Mouse (Mus musculus) forebrain, embryonic 16.5 days (tissue): ENCODE results near the gene Exd2. TPM values are rescaled to one million over a fixed set of nuclear protein-coding genes. Genes with fewer than 3 reads are reported as not detected.

Experiments used
- ATAC-seq: fragments of 200-750 bp; cut with Nextera tagmentation; 2 replicates; pipeline ENCODE4 v1.8.0; 2017; ENCODE audit warnings: mild to moderate bottlenecking, moderate library complexity
- H3K27ac ChIP-seq: fragments of 300-500 bp; sonication (generic); 2 replicates; pipeline ENCODE4 v1.5.1; 2014; ENCODE audit warnings: low read length, control low read depth
- H3K27me3 ChIP-seq: fragments of 300-500 bp; sonication (generic); replicated peaks from 2 replicates; pipeline ENCODE4 v1.6.1; 2014; ENCODE audit warnings: low read length; ENCODE audit not compliant: control insufficient read depth, insufficient read depth
- H3K36me3 ChIP-seq: fragments of 300-500 bp; sonication (generic); 2 replicates; pipeline ENCODE4 v1.6.1; 2014; ENCODE audit not compliant: control insufficient read depth, insufficient read depth
- H3K4me1 ChIP-seq: fragments of 300-500 bp; sonication (generic); replicated peaks from 2 replicates; pipeline ENCODE4 v1.6.1; 2014; ENCODE audit warnings: low read length; ENCODE audit not compliant: control insufficient read depth, insufficient read depth
- H3K4me2 ChIP-seq: fragments of 300-500 bp; sonication (generic); 2 replicates; pipeline ENCODE4 v1.6.1; 2014; ENCODE audit warnings: mild to moderate bottlenecking, low read length, control low read depth
- H3K4me3 ChIP-seq: fragments of 300-500 bp; sonication (generic); replicated peaks from 2 replicates; pipeline ENCODE4 v1.5.1; 2014; ENCODE audit warnings: mild to moderate bottlenecking, low read length, control low read depth
- H3K9ac ChIP-seq: fragments of 300-500 bp; sonication (generic); replicated peaks from 2 replicates; pipeline ENCODE4 v1.6.1; 2014; ENCODE audit warnings: low read depth, low read length, control low read depth
- H3K9me3 ChIP-seq: fragments of 300-500 bp; sonication (generic); 2 replicates; pipeline ENCODE4 v1.6.1; 2016; ENCODE audit warnings: low read length; ENCODE audit not compliant: control insufficient read depth
- WGBS: fragments of 180-500 bp; shearing (Covaris S2); extraction: QIAGEN DNeasy Blood & Tissue Kit; methylation state at CpG from one replicate; pipeline ENCODE4 v1.1.7; 2014; 5-methylcytosine and 5-hydroxymethylcytosine counted together
- polyA plus RNA-seq: library from polyadenylated mRNA; unstranded; fragments of >200 nt; fragmentation: Nextera tagmentation; extraction: Ambion mirVana; gene quantifications from 2 replicates; pipeline ENCODE4 v1.2.1, GENCODE M21; 2015

The Exd2 gene
- polyA plus RNA-seq, 1 experiment from 2014 or later, result 71.0 TPM

DNA sequence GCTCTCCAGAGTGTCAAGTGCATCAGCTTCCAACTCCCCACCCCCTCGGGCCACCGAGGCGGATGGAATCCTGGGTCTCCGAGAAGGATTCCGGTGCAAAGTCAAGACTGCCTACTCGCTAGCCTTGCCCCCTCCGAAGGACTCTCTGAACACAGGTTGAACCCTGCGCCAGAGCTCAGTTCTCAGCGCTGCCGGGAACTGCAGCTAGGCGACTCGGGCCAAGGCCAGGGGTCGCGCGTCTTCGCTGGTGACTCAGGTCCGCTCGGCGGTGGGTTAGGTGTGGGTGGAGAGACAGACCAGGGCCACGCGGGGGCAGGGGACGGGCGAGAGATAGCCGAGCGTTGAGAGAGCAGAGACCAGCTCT lies 55.5 kb downstream of the Exd2 start:
- H3K4me2 ChIP-seq, result peak overlapping the region; percentile 76
- H3K4me1 ChIP-seq, result peaks cover 15% of the 10 kb centered on the region
- WGBS, result under 1% methylated on average over 25 of the region's 25 CpGs
- no peaks in the 10 kb centered on the region for H3K36me3 ChIP-seq
- ATAC-seq, result no peak; the same call in none of the 2 replicates
- 0 out of 2 replicates have a peak overlapping the region, but pooled peaks have one; percentile 6 for H3K27ac ChIP-seq
- H3K9ac ChIP-seq, result peak overlapping the region; percentile 79
- H3K9me3 ChIP-seq, result no peaks in the 10 kb centered on the region
- H3K27me3 ChIP-seq, result no peaks in the 10 kb centered on the region
- H3K4me3 ChIP-seq, result peak overlapping the region; percentile 87

GRCm38 (mm10) chr12:80518757-80519620 lies 56.1 kb downstream of the Exd2 start:
- no peaks in the 10 kb centered on the region for H3K27me3 ChIP-seq
- H3K9me3 ChIP-seq, result no peaks in the 10 kb centered on the region
- H3K27ac ChIP-seq, result peak overlapping the region; percentile 87
- peak overlapping the region; percentile 76 for H3K4me2 ChIP-seq
- H3K9ac ChIP-seq, result peak overlapping the region; percentile 79
- under 1% methylated on average over 87 of the region's 90 CpGs for WGBS
- H3K4me1 ChIP-seq, result peaks cover 15% of the 10 kb centered on the region
- no peaks in the 10 kb centered on the region for H3K36me3 ChIP-seq
- H3K4me3 ChIP-seq, result peak overlapping the region; percentile 87
- peak; percentile 89 for ATAC-seq

DNA sequence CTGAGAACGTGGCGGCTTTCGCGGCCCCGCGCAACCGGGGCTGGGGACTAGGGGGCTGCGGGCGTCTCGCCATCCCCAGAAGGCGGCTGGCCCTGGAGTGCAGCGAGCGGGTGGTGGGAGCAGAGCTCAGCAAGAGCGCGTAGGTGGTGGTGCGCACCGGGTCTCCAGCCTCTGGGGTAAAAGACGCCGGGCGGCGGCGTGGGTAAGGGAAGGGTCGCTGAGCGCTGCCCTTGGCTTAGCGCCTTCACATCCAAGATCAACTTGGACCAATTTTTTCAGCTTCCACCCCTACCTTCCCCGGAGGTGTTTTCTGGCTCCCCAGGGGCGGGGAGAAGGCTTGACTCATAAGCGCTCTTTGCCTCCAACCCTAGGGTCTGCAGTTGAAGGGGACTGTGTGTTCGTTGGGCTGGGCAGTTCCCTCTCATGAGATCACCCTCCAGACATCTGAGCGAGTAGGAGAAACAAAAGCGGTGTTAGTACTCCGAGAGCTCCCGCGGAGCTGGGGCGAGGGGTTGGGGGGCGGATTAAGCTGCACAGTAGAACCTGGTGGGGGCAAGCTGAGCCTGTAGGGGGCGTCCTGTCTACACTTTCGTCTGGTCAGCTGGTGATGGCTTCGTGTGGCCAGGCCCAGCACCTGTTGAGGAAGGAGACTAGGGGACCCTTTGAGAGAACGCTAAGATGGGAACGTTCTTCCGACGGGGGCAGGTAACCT lies 56.9 kb downstream of the Exd2 start:
- no peaks in the 10 kb centered on the region for H3K27me3 ChIP-seq
- peak overlapping the region; percentile 87 for H3K4me3 ChIP-seq
- peaks cover 15% of the 10 kb centered on the region for H3K4me1 ChIP-seq
- peak; percentile 35 for ATAC-seq
- peak overlapping the region; percentile 87 for H3K27ac ChIP-seq
- peak overlapping the region; percentile 79 for H3K9ac ChIP-seq
- no peaks in the 10 kb centered on the region for H3K36me3 ChIP-seq
- H3K4me2 ChIP-seq, result peak overlapping the region; percentile 76
- WGBS, result under 1% methylated on average over 43 of the region's 43 CpGs
- no peaks in the 10 kb centered on the region for H3K9me3 ChIP-seq

GRCm38 (mm10) chr12:80522006-80522405 lies 59.1 kb downstream of the Exd2 start:
- ATAC-seq, result no peak
- H3K4me3 ChIP-seq, result no peak overlapping the region
- 61% methylated on average over 3 of the region's 3 CpGs for WGBS
- no peak overlapping the region for H3K27ac ChIP-seq
- H3K27me3 ChIP-seq, result no peaks in the 10 kb centered on the region
- peaks cover 30% of the 10 kb centered on the region for H3K4me1 ChIP-seq
- no peak overlapping the region for H3K9ac ChIP-seq
- H3K9me3 ChIP-seq, result no peaks in the 10 kb centered on the region
- no peaks in the 10 kb centered on the region for H3K36me3 ChIP-seq
- H3K4me2 ChIP-seq, result no peak overlapping the region

GRCm38 (mm10) chr12:80524276-80524921 lies 61.5 kb downstream of the Exd2 start:
- no peak for ATAC-seq
- Histone ChIP-seq H3K36me3 (no peaks in the 10 kb centered on the region), H3K27ac (no peak overlapping the region), H3K9me3 (no peaks in the 10 kb centered on the region), H3K4me2 (no peak overlapping the region), H3K27me3 (no peaks in the 10 kb centered on the region), H3K4me3 (no peak overlapping the region), H3K9ac (no peak overlapping the region), H3K4me1 (peaks cover 35% of the 10 kb centered on the region)
- WGBS, result 27% methylated on average over 12 of the region's 12 CpGs

DNA sequence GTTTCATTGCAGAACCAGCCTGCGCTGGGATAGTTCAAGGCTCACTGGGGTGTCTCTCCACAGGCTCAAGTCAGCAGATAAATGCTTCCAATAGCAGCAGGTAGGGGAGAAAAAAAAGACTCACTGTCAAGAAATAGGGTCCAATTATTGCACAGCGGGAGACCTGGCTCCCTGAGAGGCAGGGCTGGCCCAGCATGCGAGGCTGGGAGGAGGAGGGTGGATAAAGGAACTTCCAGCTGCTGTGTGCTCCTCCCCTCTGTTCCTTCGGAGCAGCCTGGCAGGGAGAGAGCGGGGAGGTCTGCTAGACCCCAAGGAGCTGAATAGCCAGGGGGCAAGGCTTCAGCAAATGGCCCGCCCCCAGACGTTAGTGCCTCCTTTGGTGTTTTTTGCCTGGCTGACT lies 62.6 kb downstream of the Exd2 start:
- Histone ChIP-seq H3K4me2 (no peak overlapping the region), H3K4me3 (no peak overlapping the region), H3K9me3 (no peaks in the 10 kb centered on the region), H3K27ac (no peak overlapping the region; the same call in 1 of the 2 replicates), H3K9ac (no peak overlapping the region), H3K36me3 (no peaks in the 10 kb centered on the region), H3K4me1 (peaks cover 29% of the 10 kb centered on the region), H3K27me3 (no peaks in the 10 kb centered on the region)
- ATAC-seq, result peak; percentile 77
- 1% methylated on average over 7 of the region's 7 CpGs for WGBS

GRCm38 (mm10) chr12:80526511-80526910 lies 63.6 kb downstream of the Exd2 start:
- Histone ChIP-seq H3K4me3 (no peak overlapping the region), H3K36me3 (no peaks in the 10 kb centered on the region), H3K27ac (no peak overlapping the region), H3K4me1 (peaks cover 23% of the 10 kb centered on the region), H3K9me3 (no peaks in the 10 kb centered on the region), H3K4me2 (no peak overlapping the region), H3K27me3 (no peaks in the 10 kb centered on the region), H3K9ac (no peak overlapping the region)
- no peak for ATAC-seq
- WGBS, result 44% methylated on average over 2 of the region's 2 CpGs

DNA sequence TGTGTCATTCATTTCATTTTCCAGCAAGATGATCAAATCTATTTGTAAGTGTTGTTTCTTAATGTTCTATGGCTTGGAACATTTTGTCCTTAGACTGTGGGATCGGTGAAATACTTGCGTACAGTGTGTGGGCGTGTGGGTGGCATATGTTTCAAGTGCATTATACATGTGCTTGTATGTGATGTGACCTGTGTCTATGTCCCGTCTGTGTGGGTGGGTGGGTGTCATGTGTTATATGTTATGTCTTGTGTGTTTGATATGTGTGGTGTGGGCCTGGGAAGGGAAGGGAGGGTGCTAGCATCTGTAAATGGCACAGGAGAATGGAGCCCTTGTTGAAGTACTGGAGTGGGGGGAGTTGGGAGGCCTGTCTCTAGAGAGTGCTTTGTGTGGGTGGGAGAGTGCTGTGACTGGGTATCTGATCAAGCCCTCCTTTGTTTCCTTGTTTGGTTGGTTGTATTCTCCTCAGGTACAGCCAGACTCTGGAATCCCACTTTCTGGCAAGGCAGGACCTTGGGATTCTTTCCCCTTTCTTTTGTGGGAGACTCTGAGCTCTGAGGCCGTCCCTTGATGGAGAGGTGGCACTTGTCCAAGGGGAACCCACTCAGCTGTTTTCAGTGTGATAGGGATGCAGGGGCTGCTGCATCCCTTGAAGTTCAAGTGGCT lies 65.0 kb downstream of the Exd2 start:
- ATAC-seq, result peak; percentile 52
- Histone ChIP-seq H3K4me1 (peaks cover 20% of the 10 kb centered on the region), H3K4me2 (no peak overlapping the region), H3K36me3 (no peaks in the 10 kb centered on the region), H3K9me3 (no peaks in the 10 kb centered on the region), H3K9ac (no peak overlapping the region), H3K27me3 (no peaks in the 10 kb centered on the region), H3K27ac (peak overlapping the region; percentile 16; the same call in 1 of the 2 replicates), H3K4me3 (no peak overlapping the region)
- WGBS, result 54% methylated on average over 5 of the region's 5 CpGs

DNA sequence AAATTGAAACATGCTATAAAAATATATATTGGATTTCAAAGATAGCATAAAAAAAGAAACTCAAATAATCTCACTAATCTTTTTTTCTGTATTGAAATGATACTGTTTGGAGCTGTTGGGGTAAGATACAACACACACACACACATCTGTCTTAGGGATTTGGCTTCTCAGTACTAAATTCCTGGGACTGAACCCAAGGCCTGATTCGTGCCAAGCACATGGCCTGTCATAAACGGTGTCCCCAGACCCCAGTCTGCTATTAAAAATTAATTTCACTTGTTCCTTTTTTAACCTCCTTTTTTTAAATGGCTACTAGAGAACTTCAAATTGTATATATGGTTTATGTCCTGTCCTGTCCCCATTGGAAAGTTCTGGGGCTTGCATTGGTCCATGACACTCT lies 67.2 kb downstream of the Exd2 start:
- Histone ChIP-seq H3K4me2 (no peak overlapping the region), H3K4me3 (no peak overlapping the region), H3K9me3 (no peaks in the 10 kb centered on the region), H3K36me3 (no peaks in the 10 kb centered on the region), H3K27me3 (no peaks in the 10 kb centered on the region), H3K9ac (no peak overlapping the region), H3K27ac (no peak overlapping the region), H3K4me1 (peaks cover 22% of the 10 kb centered on the region)
- WGBS, result 73% methylated on average over 2 of the region's 2 CpGs
- ATAC-seq, result no peak
